Mouse (Mus musculus): ENCODE measurements around the gene Vmn2r70. TPM values are rescaled to one million over a fixed set of nuclear protein-coding genes. Genes with fewer than 3 reads are reported as not detected.

Vmn2r70 gene
- not detected in 2 replicates for polyA plus RNA-seq (2012; rRNA removed)

DNA sequence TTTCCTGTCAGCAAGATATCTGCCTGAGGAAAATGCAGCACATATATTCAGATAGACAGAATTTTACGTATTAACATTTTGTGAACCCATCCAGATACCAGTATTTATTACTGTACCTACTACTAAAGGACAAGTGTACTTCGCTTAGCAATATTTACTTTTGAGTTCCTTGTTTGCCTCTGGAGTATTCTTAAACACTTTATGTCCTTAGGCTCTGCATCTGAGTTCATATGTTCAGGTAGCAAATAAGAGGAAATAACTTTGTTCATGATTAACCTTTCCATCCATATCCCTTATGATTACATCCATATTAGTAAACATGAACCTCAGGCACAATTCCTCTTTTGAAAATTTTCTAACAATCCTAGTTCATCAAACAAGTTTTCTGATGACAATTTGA lies at the start of gene Vmn2r70:
Vmn2r70 (minus strand) TSS at position 101 of the 400 bp plus-strand sequence.
- Histone ChIP-seq H3K27me3 (ENCODE audit: control insufficient read depth, insufficient read depth, low read length) (no peaks in the 10 kb centered on the region), H3K36me3 (ENCODE audit: control insufficient read depth, insufficient read depth, low read length) (no peaks in the 10 kb centered on the region), H3K4me1 (ENCODE audit: control insufficient read depth, insufficient read depth, insufficient read length, low read length) (no peaks in the 10 kb centered on the region), H3K4me3 (ENCODE audit: low read depth, low read length) (no peak within 1 kb of the TSS), H3K27ac (ENCODE audit: insufficient read depth, low read depth, low read length) (no peak within 1 kb of the TSS)
- TF ChIP-seq CTCF (IDR thresholded peaks at IDR 0.05; ENCODE audit: extremely low read depth, insufficient read length, insufficient replicate concordance, low read depth, low read length) (no peak), POLR2A (IDR thresholded peaks at IDR 0.05; ENCODE audit: low read depth, low read length) (no peak)
- WGBS, result 71% methylated on average over 2 of the region's 2 CpGs

DNA sequence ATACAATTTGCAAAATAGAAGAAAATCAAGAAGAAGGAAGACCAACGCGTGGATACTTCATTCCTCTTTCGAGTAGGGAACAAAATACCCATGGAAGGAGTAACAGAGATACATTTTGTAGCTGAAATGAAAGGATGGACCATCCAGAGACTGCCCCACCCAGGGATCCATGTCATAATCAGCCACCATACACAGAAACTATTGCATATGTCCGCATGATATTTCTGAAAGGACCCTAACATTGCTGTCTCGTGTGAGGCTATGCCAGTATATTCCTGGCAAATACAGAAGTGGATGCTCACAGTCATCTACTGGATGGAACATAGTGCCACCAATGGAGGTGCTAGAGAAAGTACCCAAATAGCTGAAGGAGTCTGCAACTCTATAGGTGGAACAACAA lies 6.2 kb downstream of the Vmn2r70 start, which contains the start of gene Vmn2r71:
Vmn2r71 (plus strand) TSS at position 301 of the 400 bp plus-strand sequence.
- WGBS, result 76% methylated on average over 5 of the region's 5 CpGs
- Histone ChIP-seq H3K4me3 (ENCODE audit: low read depth, low read length) (no peak within 1 kb of the TSS), H3K4me1 (ENCODE audit: control insufficient read depth, insufficient read depth, insufficient read length, low read length) (no peaks in the 10 kb centered on the region), H3K27ac (ENCODE audit: insufficient read depth, low read depth, low read length) (no peak within 1 kb of the TSS), H3K36me3 (ENCODE audit: control insufficient read depth, insufficient read depth, low read length) (no peaks in the 10 kb centered on the region), H3K27me3 (ENCODE audit: control insufficient read depth, insufficient read depth, low read length) (no peaks in the 10 kb centered on the region)
- TF ChIP-seq CTCF (IDR thresholded peaks at IDR 0.05; ENCODE audit: extremely low read depth, insufficient read length, insufficient replicate concordance, low read depth, low read length), result no peak

DNA sequence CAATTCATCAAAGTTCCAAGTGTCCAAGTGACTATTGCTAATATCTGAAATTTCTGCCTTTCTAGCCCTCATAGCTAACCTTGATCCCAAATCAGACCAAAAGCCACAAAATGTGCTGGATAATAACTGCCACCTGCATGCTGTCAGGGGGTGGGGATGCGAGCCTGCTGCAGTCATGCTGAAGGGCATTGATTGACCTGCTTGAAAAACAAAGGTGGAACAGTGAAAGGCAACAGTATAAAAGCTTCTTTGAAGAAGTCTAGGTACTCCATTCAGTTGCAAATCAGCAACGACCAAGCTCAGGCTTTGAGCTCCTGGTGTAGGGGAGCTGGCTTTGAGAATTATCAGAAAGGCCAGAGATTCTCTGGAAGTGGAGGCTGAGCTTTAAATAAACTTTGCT lies 25.9 kb downstream of the Vmn2r70 start:
- Histone ChIP-seq H3K27me3 (ENCODE audit: control insufficient read depth, insufficient read depth, low read length) (no peaks in the 10 kb centered on the region), H3K36me3 (ENCODE audit: control insufficient read depth, insufficient read depth, low read length) (no peaks in the 10 kb centered on the region), H3K4me3 (ENCODE audit: low read depth, low read length) (no peak overlapping the region), H3K4me1 (ENCODE audit: control insufficient read depth, insufficient read depth, insufficient read length, low read length) (no peaks in the 10 kb centered on the region), H3K27ac (ENCODE audit: insufficient read depth, low read depth, low read length) (no peak overlapping the region)
- TF ChIP-seq POLR2A (IDR thresholded peaks at IDR 0.05; ENCODE audit: low read depth, low read length), result no peak
- TF ChIP-seq CTCF (IDR thresholded peaks at IDR 0.05; ENCODE audit: extremely low read depth, insufficient read length, insufficient replicate concordance, low read depth, low read length), result no peak
- 69% methylated on average over 2 of the region's 2 CpGs for WGBS

DNA sequence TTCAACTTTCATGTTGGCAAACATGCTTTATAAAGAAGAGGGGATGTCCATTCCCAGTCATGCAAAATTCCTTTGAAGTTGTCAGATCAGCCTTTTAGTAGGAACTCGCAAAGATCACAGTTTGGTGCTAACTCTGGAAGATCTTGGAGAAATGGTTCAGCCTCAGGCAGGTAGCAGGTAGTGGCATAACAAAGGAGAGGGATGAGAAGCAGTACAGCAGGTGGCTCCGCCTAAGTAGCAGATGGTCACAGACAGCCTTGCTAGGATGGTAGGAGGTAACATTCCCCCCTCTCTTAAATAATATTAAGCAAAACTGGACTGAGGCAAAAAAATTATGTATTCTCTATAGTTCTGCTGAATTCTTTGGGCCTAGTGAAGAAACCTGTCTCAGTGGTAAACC lies 26.9 kb downstream of the Vmn2r70 start:
- Histone ChIP-seq H3K4me3 (ENCODE audit: low read depth, low read length) (no peak overlapping the region), H3K4me1 (ENCODE audit: control insufficient read depth, insufficient read depth, insufficient read length, low read length) (no peaks in the 10 kb centered on the region), H3K27me3 (ENCODE audit: control insufficient read depth, insufficient read depth, low read length) (no peaks in the 10 kb centered on the region), H3K27ac (ENCODE audit: insufficient read depth, low read depth, low read length) (no peak overlapping the region), H3K36me3 (ENCODE audit: control insufficient read depth, insufficient read depth, low read length) (no peaks in the 10 kb centered on the region)
- 85% methylated on average over 2 of the region's 2 CpGs for WGBS
- TF ChIP-seq POLR2A (IDR thresholded peaks at IDR 0.05; ENCODE audit: low read depth, low read length) (no peak), CTCF (IDR thresholded peaks at IDR 0.05; ENCODE audit: extremely low read depth, insufficient read length, insufficient replicate concordance, low read depth, low read length) (no peak)

Other genes with a start within 250 kb of the Vmn2r70 start
- gene Vmn2r69, start 153.3 kb downstream of the Vmn2r70 start, polyA plus RNA-seq (2012; rRNA removed), result not detected in 2 replicates
- not detected in 2 replicates for gene Vmn2r71, start 6.1 kb downstream of the Vmn2r70 start, polyA plus RNA-seq (2012; rRNA removed)
- not detected in 2 replicates for gene Vmn2r72, start 185.9 kb upstream of the Vmn2r70 start, polyA plus RNA-seq (2012; rRNA removed)

Measured in small intestine, adult 2 months (tissue).